Mouse (Mus musculus): Measurements from ENCODE around the gene Mybpc2. TPM values are rescaled to one million over a fixed set of nuclear protein-coding genes. Genes with fewer than 3 reads are reported as not detected.

The Mybpc2 gene
- total RNA-seq, 2 experiments from 2014 or later, result 0.48 TPM; not detected in 1

DNA sequence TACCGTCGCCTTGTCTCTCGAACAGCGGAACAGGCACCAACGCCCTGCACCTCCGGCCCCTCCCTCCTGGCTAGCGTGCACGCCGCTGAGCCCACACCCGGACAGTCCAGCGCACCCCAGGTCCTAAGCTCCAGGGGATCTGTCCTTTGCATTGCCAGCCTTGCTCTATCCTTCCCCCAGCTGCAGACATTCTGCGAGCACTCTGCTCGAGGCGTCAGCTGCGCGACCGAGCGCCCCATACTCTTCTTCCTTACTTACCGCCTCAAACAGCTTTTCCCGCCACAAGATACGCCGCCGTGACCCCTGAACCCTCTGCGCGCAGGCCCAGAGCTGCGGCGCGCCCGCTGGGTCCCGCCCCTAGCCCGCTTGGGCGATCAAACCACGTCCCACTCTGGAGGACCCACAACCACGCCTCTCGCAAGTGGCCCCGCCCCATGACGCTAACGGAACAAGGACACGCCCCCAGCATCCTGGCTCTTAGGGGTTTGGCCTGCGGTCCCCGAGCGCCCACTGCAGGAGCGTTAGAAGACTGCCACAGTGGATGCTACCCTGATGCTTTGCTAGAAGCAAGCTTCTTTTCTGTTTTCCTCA lies 24.1 kb upstream of the Mybpc2 start, which contains the start of gene Pold1:
Gene Pold1 (minus strand): TSS at position 353 of the 591 bp plus-strand sequence.
- ATAC-seq (replicated peaks; ENCODE audit: low FRiP score, low TSS enrichment, poor library complexity, severe bottlenecking), result peak; percentile 86

DNA sequence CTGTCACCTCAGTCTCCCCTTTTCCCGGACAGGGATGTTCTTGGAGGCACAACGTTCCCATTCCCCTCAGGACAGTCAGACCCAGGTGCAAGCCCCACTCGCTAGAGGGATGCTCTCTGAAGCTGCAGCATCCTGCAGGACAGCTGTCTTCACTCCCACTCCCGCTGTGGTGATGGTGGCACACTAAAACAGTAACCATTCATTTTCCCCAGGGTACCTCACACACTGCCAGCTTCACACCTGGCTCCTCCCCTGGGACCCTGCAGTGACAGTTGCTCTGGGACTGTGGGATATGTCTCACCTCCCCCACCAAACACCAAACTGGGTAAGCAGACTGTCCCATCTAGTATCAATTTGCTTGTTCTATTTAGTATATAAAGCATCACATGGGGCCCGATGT lies 23.3 kb upstream of the Mybpc2 start:
- no peak for ATAC-seq (replicated peaks; ENCODE audit: low FRiP score, low TSS enrichment, poor library complexity, severe bottlenecking)

DNA sequence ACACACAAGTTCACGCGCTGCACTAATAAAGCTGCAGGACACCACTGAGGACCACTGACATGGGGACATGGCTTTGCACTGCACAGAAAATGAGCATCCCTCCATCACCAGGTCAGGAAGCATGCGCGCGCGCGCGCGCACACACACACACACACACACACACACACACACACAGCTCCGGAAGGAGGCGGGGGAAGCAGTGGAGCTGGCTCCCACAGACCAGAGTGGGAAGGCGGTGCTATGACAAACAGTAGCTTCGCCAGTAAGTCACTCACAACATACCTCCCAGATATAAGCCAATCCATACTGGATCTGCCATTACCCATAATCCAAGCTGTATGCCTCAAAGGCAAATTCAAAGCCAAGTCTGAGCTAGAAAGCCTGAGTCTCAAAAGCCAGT lies 22.6 kb upstream of the Mybpc2 start:
- no peak for ATAC-seq (replicated peaks; ENCODE audit: low FRiP score, low TSS enrichment, poor library complexity, severe bottlenecking)

DNA sequence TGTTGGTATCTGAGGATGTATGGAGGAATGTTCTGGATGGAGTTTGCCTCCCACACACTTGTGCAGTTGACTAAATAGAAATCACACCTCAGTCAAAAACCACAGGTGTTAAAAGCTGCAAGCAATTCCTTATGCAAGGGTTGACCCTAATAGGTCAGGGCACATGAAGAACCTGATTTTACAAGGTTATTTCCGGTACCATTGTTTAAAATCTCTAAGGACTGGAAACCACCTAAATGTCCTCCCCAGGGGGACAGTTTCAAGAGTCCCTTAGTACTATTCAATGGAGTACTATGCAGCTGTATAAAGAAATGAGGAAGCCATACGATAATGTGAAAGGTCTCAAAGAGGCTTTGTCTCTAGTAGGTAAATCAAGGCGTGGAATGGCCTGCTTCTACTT lies 21.8 kb upstream of the Mybpc2 start:
- no peak for ATAC-seq (replicated peaks; ENCODE audit: low FRiP score, low TSS enrichment, poor library complexity, severe bottlenecking)

DNA sequence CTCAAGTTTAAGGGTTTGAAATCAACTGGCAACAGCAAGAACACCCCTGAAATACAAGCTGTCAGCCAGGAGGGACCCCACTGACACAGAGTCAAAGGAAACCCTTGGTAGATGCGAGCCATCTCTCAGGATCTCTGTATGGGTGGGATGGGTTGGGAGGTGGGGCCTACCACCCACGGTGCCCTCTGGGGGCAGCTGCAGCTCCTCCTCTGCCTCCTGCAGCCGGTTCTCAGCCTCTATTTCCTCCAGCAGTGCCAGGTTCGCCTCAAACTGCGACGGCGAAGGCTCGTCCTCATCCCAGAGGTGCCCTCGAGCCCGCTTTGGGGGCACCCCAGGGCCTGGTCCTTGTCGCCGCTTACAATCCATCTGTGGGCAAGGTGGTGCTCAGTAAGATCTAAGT lies 18.6 kb upstream of the Mybpc2 start:
- no peak for ATAC-seq (replicated peaks; ENCODE audit: low FRiP score, low TSS enrichment, poor library complexity, severe bottlenecking)

DNA sequence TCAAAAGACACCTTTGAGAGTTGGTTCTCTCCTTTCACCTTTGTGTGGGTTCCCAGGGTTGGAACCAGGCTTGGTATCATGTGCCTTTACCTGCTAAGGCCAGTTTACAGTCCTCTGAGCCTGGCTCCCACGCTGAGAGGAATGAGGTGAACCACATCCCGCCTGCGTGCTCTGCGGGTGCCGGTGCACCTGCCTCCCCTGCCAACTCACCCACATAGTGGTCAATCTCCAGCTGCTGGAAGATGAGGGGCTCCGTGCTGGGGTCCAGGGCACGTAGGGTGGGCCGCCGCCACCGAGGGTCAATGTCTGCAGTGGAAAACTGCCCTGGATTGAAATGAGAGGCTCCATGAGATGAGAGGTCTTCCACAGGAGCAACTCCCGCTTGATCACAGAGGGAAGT lies 18.1 kb upstream of the Mybpc2 start:
- ATAC-seq (replicated peaks; ENCODE audit: low FRiP score, low TSS enrichment, poor library complexity, severe bottlenecking), result no peak

DNA sequence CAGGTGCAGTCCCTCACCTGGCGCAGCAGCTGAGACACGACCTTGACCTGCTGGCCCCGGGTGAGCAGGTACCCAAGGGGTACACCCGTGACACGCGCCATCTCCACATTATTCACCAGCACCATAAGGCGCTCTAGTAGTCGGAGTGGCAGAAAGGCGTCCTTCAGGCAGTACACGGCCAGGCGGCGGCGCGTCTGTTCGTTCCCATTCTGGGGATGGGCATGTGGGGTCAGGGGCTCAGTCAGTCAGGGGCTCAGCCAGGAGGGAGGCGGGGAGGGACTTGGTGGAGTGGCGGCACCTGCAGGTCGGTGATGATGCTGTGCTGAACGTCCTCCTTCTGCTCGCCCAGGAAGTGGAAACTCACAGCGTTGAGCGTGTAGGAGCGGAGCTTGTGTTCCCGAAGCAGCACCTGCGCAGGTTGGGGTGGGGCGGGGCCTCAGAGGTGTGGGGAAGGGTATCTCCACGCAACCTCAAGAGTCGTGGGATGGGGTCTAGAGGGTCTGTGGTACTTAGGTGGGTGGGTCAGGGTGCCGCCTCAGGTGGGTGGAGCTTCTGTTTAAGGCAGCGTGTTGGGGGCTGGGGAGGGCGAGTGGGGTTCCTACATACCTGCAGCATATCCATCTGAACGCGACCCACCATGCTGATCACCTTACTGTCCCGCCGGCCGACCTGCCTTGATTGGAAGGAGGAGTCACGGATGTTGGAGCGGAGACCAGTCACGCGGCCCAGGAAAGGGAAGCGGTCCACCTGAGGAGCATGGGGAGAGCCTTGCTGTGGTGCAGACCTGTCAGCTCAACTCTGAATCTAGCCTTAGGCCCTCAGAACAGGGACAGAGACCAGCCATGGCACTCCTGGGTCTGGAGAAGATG lies 14.5 kb upstream of the Mybpc2 start:
- ATAC-seq (replicated peaks; ENCODE audit: low FRiP score, low TSS enrichment, poor library complexity, severe bottlenecking), result no peak

DNA sequence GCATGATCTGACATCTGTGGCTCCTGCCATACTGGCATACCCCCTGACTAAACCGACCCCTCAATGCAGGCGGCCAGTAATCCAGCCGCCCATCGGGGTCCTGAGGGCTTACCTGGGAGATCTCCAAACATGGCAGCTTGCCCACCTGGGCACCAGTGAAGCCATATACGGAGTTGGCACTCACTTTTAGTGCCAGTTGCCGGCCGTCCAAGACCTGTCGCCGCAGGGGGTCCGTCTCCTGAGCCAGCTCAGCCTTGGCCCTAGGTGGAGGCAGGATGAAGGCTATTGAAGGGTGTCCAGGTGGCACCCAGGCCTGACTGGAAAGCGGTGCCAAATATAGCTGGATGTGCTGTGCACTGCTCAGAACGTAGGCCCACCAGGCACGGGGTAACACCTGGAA lies 13.0 kb upstream of the Mybpc2 start:
- no peak for ATAC-seq (replicated peaks; ENCODE audit: low FRiP score, low TSS enrichment, poor library complexity, severe bottlenecking)

DNA sequence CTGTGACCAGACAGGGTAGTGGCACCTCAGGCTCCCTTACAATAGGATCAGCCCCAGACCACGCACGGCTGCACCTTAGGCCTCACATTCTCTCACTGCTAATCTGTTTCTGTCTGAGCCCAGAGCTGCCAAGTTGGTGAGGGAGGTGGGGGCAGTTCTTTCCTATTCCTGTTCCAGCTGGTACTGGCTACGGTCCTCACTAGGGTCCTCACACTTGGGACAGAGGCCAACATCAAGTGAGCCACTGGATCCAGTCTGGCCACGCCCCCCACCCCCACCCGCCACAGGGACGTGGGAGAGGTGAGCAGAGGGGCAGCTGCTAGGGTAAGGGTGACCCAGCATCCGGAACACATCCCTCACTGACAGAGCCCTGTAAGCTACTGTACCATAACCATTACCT lies 12.6 kb upstream of the Mybpc2 start:
- no peak for ATAC-seq (replicated peaks; ENCODE audit: low FRiP score, low TSS enrichment, poor library complexity, severe bottlenecking)

DNA sequence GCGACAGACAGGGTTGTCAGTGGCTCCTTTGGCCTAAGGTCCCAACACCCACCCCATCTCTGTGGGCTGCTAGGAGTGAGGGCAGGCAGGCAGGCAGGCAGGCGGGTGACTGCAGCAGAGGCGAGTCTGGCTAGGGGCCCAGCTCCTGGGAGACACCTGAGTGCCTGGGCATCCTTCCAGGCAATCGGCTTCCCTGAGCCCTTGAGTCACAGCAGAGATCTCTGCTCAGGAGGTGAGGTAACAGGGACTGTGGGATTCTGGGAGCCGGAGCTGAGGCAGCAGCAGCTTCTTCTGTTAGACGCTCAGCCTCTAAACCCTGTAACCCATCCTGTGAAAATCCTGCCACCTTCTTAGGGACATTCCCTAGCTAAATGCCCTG lies 12.1 kb upstream of the Mybpc2 start:
- no peak for ATAC-seq (replicated peaks; ENCODE audit: low FRiP score, low TSS enrichment, poor library complexity, severe bottlenecking)

DNA sequence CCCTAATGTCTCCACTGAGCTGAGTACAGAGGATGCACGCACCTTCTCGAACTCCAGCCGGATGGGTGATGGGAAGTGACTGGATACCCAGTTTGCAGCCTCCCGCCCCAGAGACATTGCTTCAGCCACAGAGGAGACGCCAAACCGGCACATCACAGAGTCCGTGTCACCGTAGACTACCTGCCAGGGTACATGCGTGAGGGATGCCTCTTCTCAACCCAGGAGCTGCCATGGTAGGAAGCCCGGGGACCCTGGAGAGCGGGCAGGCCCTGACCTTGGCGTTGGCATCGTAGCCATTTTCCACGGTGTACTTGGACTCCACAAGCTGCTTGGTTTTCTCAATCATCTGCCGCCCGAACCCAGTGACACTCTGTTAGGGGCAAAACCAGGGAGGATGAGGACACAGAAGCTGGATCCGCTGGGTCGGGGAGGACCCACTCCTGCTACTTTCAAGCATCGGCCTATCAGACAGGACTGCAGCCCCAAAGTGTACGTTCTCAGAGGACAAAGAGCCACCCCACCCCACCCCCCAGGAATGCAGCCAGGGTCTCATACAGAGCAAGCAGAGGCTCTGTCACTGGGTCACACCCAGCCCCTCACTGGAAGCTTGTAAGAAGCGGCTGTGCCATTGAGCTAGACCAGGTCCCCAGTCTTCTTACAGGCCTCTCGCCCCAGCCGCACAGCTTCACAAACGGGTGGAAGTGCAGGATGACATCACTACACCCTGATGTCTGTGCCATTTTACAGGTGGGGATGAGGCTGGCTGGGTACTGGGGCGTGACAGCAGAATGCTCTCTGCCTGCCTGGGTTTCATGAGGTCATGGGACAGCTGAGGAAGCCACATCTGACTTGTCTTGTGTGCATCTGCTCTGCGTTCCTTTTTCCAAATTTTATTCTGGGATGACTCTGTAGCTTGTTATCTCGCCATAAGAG lies 11.5 kb upstream of the Mybpc2 start:
- no peak for ATAC-seq (replicated peaks; ENCODE audit: low FRiP score, low TSS enrichment, poor library complexity, severe bottlenecking)

DNA sequence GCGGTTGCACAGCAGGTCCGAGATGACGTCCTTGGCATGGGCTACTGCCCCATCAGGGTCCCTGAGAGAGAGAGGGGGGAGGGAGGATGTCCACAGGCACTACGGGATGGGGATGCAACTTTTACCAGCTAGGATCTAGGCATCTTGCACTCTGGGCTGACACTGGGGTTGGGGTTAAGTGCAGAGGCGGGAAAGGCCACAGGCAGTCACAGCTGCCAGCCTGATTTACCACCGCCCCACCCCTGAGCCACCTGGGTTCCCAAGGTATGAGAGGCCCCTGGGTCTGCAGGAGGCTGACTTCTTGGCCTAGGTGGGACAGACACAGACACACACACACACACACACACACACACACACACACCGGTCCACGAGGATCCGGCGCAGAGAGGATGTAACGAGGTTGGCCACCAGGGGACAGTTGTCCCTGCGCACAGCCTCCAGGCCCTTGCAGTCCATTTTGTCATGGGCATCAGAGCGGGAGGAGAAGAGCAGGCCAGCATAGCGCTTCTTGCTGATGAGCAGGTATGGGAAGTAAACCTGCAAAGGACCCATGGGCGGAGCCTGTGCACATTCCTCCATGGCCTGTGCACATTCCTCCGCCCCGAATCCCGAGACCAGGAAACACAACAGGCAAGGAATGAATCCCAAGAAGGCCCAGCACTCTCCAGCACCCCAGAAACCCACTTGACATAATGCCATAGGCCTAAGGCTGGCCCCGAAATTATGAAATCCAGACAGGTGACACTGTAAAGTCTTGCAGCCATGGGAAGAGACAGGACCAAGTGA lies 10.4 kb upstream of the Mybpc2 start:
- ATAC-seq (replicated peaks; ENCODE audit: low FRiP score, low TSS enrichment, poor library complexity, severe bottlenecking), result no peak

DNA sequence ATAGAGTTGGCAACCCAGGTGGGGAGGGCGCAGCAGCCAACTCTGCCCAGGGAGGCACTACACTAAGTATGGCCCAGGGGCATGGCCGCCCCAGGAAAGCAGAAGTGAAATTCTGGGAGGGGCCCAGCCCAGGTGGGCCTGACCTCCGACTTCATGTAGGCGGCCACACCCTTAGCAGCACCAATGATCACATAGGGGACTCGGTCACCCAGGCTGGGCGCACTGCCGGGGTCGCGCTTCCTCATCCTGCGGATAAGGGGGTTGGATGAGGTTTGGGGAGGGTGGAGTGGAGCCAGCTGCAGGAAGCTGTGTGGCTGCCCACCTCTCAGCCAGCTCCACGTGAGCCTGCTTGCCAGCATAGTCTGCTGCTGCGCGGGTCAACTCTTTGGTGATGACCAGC lies 9.8 kb upstream of the Mybpc2 start:
- no peak for ATAC-seq (replicated peaks; ENCODE audit: low FRiP score, low TSS enrichment, poor library complexity, severe bottlenecking)

DNA sequence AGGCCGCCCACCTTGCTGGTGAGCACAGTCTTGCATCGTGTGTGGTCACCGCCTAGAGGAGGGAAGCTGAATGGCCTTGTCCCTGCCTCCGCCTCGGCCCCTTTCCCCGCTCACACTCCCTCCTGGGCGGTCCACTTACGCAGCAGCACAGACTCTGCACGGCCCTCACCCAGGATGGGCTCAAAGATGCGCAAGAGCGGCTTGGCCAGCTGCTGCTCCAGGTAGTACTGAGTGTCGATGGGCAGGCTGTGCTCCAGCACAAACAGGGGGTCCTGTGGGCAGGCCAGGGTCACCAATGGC lies 9.2 kb upstream of the Mybpc2 start:
- no peak for ATAC-seq (replicated peaks; ENCODE audit: low FRiP score, low TSS enrichment, poor library complexity, severe bottlenecking)

DNA sequence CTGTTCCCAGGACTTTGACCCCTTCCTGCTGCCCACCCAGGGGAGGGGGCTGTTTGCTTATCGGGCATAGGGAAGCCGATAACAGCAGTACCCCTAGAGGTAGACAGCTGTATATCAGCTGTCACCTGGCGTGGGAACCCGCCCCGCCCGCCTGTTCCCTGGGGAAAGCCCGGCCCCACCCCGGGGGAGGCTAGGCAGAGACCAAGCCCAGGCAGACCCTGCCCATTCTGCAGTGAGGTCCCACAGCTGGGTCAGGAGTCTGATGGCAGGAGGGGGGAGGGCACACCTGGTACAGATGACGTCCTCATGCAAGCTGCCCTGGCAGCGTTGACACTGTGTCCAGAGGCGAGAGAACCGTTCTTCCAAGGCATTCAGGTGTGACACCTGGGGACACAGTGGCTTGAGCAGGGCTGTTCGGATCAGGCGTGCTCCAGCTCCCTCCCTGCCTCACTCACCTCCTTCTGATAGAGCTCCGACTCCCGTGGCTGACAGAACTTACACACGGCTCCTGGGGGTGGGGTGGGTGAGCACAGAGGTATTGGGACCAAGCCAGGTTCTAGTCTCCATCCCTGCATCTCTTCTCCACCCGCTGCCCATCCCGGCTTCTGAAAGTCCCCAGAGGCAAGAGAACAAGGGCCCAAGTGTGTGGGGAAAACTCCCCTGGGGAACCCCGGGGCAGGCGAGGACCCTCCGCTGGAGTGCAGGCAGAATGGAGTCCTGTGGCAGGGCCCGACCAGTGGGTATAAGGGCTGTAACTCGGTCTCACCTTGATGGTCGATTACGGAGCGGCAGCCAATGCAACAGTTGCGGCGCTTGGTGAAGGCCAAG lies 8.7 kb upstream of the Mybpc2 start:
- no peak for ATAC-seq (replicated peaks; ENCODE audit: low FRiP score, low TSS enrichment, poor library complexity, severe bottlenecking)

DNA sequence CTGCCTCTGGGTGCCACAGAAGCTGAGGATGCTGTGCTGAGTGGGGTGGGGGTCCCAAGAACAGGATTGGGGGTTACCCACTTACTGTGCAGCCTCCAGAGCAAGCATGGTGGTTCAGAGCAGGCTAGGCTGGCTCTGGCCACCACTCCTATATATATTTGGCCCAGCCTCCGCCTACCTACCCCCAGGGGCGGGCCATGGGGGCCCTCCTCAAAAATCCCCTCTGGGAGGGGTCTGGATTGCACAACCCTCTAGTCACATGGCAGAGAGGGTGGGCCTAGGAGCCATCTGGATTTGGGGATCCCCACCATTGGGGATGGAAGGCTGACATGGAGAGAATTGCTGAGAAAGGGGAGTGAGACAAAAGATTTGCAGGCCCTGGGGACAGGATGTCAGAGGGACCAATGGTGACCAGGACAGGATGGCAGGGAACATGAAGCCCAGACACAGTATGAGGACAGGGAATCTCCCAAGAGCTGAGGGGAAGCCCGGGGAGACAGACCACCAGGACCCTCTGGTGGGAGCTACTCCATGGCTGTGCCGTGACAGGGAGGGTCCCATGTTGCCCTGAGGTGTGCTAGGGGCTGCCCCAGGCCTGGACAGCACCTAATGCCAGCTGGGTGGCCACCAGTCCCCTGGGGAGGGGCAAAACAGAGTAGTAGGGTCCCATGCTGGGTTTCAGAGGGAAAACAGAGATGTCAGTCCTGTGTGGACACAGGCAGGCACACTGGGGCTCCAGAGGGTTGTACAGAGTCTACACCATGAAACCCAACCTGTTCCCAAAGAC lies 7.7 kb upstream of the Mybpc2 start, which contains the start of gene Spib:
Gene Spib (minus strand): TSS at position 126 of the 787 bp plus-strand sequence.
- no peak for ATAC-seq (replicated peaks; ENCODE audit: low FRiP score, low TSS enrichment, poor library complexity, severe bottlenecking)

DNA sequence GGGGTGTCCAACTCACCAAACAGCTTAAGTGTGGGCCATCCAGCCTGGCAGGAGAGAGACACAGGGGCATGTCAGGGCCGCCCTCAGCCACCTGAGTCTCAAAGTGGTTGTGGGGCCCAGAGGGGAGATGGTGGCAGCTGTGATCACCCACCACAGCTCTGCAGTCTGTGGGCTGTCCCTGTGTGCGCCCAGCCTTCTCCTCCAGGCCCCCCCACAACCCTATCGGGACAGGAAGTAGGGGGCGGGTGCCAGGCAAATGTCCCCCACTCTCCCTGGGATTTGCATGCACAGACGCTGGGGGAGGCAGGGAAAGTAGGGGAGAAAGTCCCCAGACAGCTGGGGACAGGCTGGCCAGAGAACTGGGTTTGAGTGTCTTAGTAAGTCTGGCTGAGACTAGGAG lies 6.8 kb upstream of the Mybpc2 start:
- no peak for ATAC-seq (replicated peaks; ENCODE audit: low FRiP score, low TSS enrichment, poor library complexity, severe bottlenecking)

DNA sequence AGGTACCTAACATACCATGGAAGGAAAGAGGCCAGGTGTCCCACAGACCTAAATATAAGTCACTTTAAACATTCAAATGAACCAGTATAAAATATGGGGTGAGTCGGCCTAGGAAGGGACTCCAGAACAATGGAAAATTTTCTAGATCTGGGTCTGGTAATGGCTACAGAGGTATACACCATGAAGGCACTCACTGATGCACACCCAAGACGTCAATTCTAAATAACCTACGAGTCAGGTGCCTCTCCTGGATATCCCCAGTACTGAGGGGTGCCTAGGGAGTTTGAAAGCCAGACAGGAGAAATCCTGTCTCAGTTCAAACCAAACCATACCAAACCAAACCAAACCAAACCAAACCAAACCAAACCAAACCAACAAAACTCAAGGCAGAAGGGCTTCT lies 6.1 kb upstream of the Mybpc2 start:
- ATAC-seq (replicated peaks; ENCODE audit: low FRiP score, low TSS enrichment, poor library complexity, severe bottlenecking), result no peak
